Mouse (Mus musculus) heart, adult 10 weeks (tissue): ENCODE measurements around the gene Olfr361. TPM values are rescaled to one million over a fixed set of nuclear protein-coding genes. Genes with fewer than 3 reads are reported as not detected.

Experiments used
- polyA plus RNA-seq: library from polyadenylated mRNA; stranded (reverse); fragments of 350-450 nt; fragmentation: Illumina TruSeq; extraction: RNeasy Lipid Tissue Mini Kit (QIAGEN cat#74804); gene quantifications from one replicate; pipeline ENCODE4 v1.2.3, GENCODE M21; 2014; ENCODE audit warnings: low read depth, low replicate concordance

Gene Olfr361
- not detected for polyA plus RNA-seq

DNA sequence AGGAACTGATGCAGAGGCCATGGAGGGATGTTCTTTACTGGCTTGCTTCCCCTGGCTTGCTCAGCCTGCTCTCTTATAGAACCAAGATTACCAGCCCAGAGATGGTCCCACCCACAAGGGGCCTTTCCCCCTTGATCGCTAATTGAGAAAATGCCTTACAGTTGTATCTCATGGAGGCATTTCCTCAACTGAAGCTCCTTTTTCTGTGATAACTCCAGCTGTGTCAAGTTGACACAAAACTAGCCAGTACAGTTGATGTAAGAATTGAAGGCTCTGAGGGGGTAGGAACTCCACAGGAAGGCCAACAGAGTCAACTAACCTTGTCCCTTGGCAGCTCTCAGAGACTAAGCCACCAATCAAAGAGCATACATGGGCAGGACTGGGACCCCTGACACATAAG lies at the start of gene Olfr361:
Gene Olfr361, minus strand, starts transcription at position 101 of the 400 bp plus-strand sequence.

DNA sequence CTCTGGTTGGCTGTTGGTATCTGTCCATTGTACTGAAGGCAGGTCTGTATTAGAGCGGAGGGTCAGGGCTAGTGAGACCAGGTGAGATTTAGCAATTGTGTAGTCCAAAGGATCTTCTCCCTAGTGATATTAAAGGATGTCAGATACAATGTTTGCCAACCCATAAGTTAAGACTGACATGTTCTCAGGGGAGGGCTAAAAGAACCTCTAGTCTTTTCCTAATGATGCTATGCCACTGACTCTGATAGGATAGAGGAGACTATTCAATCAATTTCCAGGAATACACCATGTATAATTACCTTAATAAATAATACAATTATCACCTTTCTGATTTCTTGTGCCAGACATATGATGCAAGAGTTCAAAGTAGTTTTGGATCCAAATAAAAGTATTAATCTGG lies 28.7 kb upstream of the Olfr361 start, which contains the start of gene Olfr362:
Gene Olfr362, minus strand, starts transcription at position 101 of the 400 bp plus-strand sequence.

DNA sequence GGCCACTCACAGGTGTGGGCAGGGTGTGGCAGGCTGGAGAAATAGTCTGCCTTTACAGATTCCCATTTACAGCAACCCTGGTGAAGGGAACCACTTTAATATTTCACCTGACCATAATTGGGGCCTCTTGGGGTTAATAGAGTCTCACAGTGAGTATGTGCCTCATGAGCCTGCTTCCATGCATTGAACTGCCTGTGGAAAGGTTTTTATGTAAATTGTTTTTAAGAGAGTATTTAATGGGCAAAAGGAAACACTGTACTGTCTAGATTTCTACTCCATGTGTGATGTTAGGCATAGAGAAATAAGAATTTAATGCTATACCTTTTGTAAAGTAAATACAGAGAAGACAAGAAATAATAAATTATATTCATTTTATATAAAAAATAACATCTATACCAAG lies 23.6 kb downstream of the Olfr361 start, which contains the start of gene Olfr360:
Gene Olfr360, plus strand, starts transcription at position 301 of the 400 bp plus-strand sequence.

Other genes starting within 250 kb of the Olfr361 start
- gene Olfr350, start 243.0 kb downstream of the Olfr361 start, polyA plus RNA-seq = not detected
- not detected for gene Olfr351, start 226.6 kb downstream of the Olfr361 start, polyA plus RNA-seq
- not detected for gene Olfr352, start 220.8 kb downstream of the Olfr361 start, polyA plus RNA-seq
- not detected for gene Olfr353, start 196.4 kb downstream of the Olfr361 start, polyA plus RNA-seq
- gene Olfr354, start 183.6 kb downstream of the Olfr361 start, polyA plus RNA-seq = not detected
- gene Olfr355, start 160.4 kb downstream of the Olfr361 start, polyA plus RNA-seq = not detected
- not detected for gene Olfr356, start 152.2 kb downstream of the Olfr361 start, polyA plus RNA-seq
- not detected for gene Olfr357, start 95.5 kb downstream of the Olfr361 start, polyA plus RNA-seq
- not detected for gene Olfr358, start 80.0 kb downstream of the Olfr361 start, polyA plus RNA-seq
- not detected for gene Olfr360, start 23.5 kb downstream of the Olfr361 start, polyA plus RNA-seq
- gene Olfr362, start 28.6 kb upstream of the Olfr361 start, polyA plus RNA-seq = not detected
- not detected for gene Olfr364-ps1, start 50.0 kb upstream of the Olfr361 start, polyA plus RNA-seq
- gene Olfr365, start 98.9 kb upstream of the Olfr361 start, polyA plus RNA-seq = not detected
- not detected for gene Olfr366, start 122.3 kb upstream of the Olfr361 start, polyA plus RNA-seq
- not detected for gene Olfr368, start 237.2 kb upstream of the Olfr361 start, polyA plus RNA-seq